Mouse (Mus musculus) layer of hippocampus, adult 9-11 months (tissue): ENCODE measurements around the gene Gm20388.

Experiments used
- DNase-seq: peaks from one replicate; pipeline ENCODE4 v3.0.0; 2022

Gm20388 gene

GRCm38 (mm10) chr8:122436586-122437125 lies 2526.0 kb downstream of the Gm20388 start:
- DNase-seq = no peak

- no peak for DNase-seq
Observed at GRCm38 (mm10) chr8:122437708-122438331, 2527.2 kb downstream of the Gm20388 start.

- no peak for DNase-seq
Observed at GRCm38 (mm10) chr8:122439336-122439735, 2528.7 kb downstream of the Gm20388 start.

- no peak for DNase-seq
Observed at GRCm38 (mm10) chr8:122441326-122441725, 2530.7 kb downstream of the Gm20388 start.

GRCm38 (mm10) chr8:122442356-122442755 lies 2531.7 kb downstream of the Gm20388 start:
- no peak for DNase-seq

GRCm38 (mm10) chr8:122442781-122443180 lies 2532.1 kb downstream of the Gm20388 start:
- no peak for DNase-seq

GRCm38 (mm10) chr8:122443262-122444006 lies 2532.8 kb downstream of the Gm20388 start, which contains the start of gene Mvd:
Gene Mvd (minus strand): TSS chr8:122443422.
- peak; percentile 100 for DNase-seq

- peak; percentile 92 for DNase-seq
Observed at GRCm38 (mm10) chr8:122444058-122444748, 2533.6 kb downstream of the Gm20388 start.

- no peak for DNase-seq
Observed at GRCm38 (mm10) chr8:122445203-122445602, 2534.6 kb downstream of the Gm20388 start.

- no peak for DNase-seq
Observed at GRCm38 (mm10) chr8:122451161-122451703, 2540.6 kb downstream of the Gm20388 start.

GRCm38 (mm10) chr8:122452154-122452553 lies 2541.5 kb downstream of the Gm20388 start:
- no peak for DNase-seq

- no peak for DNase-seq
Observed at GRCm38 (mm10) chr8:122454409-122454808, 2543.8 kb downstream of the Gm20388 start.

- no peak for DNase-seq
Observed at GRCm38 (mm10) chr8:122457171-122457570, 2546.5 kb downstream of the Gm20388 start.

- no peak for DNase-seq
Observed at GRCm38 (mm10) chr8:122459218-122459900, 2548.7 kb downstream of the Gm20388 start.

GRCm38 (mm10) chr8:122459990-122460389 lies 2549.3 kb downstream of the Gm20388 start:
- DNase-seq = no peak

- no peak for DNase-seq
Observed at GRCm38 (mm10) chr8:122460524-122461472, 2550.2 kb downstream of the Gm20388 start, which contains the start of gene Snai3. Gene Snai3 (minus strand): TSS chr8:122460733.

- peak; percentile 66 for DNase-seq
Observed at GRCm38 (mm10) chr8:122461473-122462148, 2551.0 kb downstream of the Gm20388 start.

GRCm38 (mm10) chr8:122462510-122462909 lies 2551.9 kb downstream of the Gm20388 start:
- DNase-seq = no peak

GRCm38 (mm10) chr8:122463651-122464640 lies 2553.3 kb downstream of the Gm20388 start:
- no peak for DNase-seq
